Mouse (Mus musculus) olfactory bulb, adult 2 months (tissue): ENCODE data around the gene Ppil3.

Experiments used
- CTCF ChIP-seq: fragments of 200-500 bp; IDR thresholded peaks from 2 replicates; pipeline ENCODE4 v1.5.1; 2012; ENCODE audit warnings: low read depth, mild to moderate bottlenecking, low read length, moderate library complexity; ENCODE audit not compliant: insufficient read depth
- POLR2A ChIP-seq: fragments of 200-500 bp; IDR thresholded peaks from 2 replicates; pipeline ENCODE4 v1.6.1; 2012; ENCODE audit warnings: mild to moderate bottlenecking, low read depth, low read length, moderate library complexity; ENCODE audit not compliant: insufficient read depth

GRCm38 (mm10) chr1:58445861-58446260 lies 575 bp upstream of the Ppil3 start:
- no peak for TF ChIP-seq CTCF
- no peak for TF ChIP-seq POLR2A
